Mouse (Mus musculus) myocyte (in vitro differentiated cells): ENCODE measurements around the gene Cntn4.

Experiments
- CEBPB ChIP-seq: IDR thresholded peaks from 2 replicates; pipeline ENCODE4 v1.6.1; 2011; ENCODE audit warnings: mild to moderate bottlenecking, moderate library complexity; ENCODE audit not compliant: poor library complexity, insufficient read depth, severe bottlenecking
- E2F4 ChIP-seq: IDR thresholded peaks from one replicate; pipeline ENCODE4 v1.6.1; 2011; ENCODE audit warnings: mild to moderate bottlenecking, control low read depth, moderate library complexity; ENCODE audit not compliant: insufficient read depth
- MAX ChIP-seq: IDR thresholded peaks from one replicate; pipeline ENCODE4 v1.6.1; 2011; ENCODE audit warnings: low read depth, mild to moderate bottlenecking, control low read depth
- MYOD1 ChIP-seq, 3 experiments: IDR thresholded peaks; one replicate each; pipeline ENCODE4 v1.6.1; 2011; ENCODE audit warnings: control low read depth in 2 of 3, low read depth in 2 of 3, mild to moderate bottlenecking in 2 of 3, moderate library complexity in 1 of 3; ENCODE audit not compliant: insufficient read length in 2 of 3, control insufficient read depth in 1 of 3
- MYOG ChIP-seq, 3 experiments: IDR thresholded peaks; one replicate each; pipeline ENCODE4 v1.6.1; 2011; ENCODE audit warnings: control low read depth in 2 of 3, low read depth in 2 of 3, mild to moderate bottlenecking in 2 of 3; ENCODE audit not compliant: insufficient read length in 2 of 3, control insufficient read depth in 1 of 3, insufficient read depth in 1 of 3
- POLR2A ChIP-seq: IDR thresholded peaks from one replicate; pipeline ENCODE4 v1.6.1; 2011; ENCODE audit warnings: low read depth, mild to moderate bottlenecking, control low read depth, moderate library complexity; ENCODE audit not compliant: insufficient read length
- POLR2AphosphoS2 ChIP-seq: IDR thresholded peaks from one replicate; pipeline ENCODE4 v1.6.1; 2011; ENCODE audit warnings: low read depth, control low read depth; ENCODE audit not compliant: insufficient read length
- TCF3 ChIP-seq: IDR thresholded peaks from one replicate; pipeline ENCODE4 v1.6.1; 2011; ENCODE audit warnings: low read depth, control low read depth; ENCODE audit not compliant: insufficient read length
- USF1 ChIP-seq: IDR thresholded peaks from one replicate; pipeline ENCODE4 v1.6.1; 2011; ENCODE audit warnings: low read depth, mild to moderate bottlenecking, control low read depth, moderate library complexity

DNA sequence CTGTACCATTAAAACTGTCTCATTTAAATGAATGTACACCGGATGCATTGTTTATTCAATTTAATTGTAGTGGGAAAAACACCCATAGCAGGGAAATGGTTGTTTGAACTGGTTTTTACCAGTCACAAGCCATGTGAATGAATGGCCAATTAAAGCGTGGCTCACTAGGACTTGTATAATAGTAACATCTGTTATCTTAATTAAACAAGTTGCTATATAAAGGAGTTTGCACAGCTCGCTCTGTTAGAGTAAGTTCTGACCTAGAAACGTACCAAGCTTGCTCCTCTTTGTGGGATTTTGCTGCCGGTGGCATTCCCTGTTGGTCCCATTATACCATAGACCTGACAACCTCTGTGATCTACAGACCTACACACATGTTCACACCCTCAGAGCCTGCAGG is 902.7 kb downstream of the Cntn4 start:
- TF ChIP-seq USF1 (no peak), MAX (no peak), POLR2A (no peak), E2F4 (no peak), TCF3 (no peak), POLR2AphosphoS2 (no peak), MYOD1 (IDR thresholded peaks at IDR 0.05; ENCODE audit: control insufficient read depth in 1 of 3, insufficient read length in 2 of 3, low read depth in 2 of 3) (no peak), CEBPB (no peak), MYOG (IDR thresholded peaks at IDR 0.05; ENCODE audit: control insufficient read depth in 1 of 3, insufficient read depth in 1 of 3, insufficient read length in 2 of 3, low read depth in 2 of 3) (no peak)
